Mouse (Mus musculus) MN1 (cell line): ENCODE results near the gene Ccdc34.

Experiments used
- DNase-seq: peaks from one replicate; pipeline ENCODE4 v3.0.0-alpha.2; 2016; ENCODE audit warnings: low spot score

The Ccdc34 gene

GRCm38 (mm10) chr2:110215685-110216058, 198.1 kb downstream of the Ccdc34 start:
- DNase-seq: no peak

GRCm38 (mm10) chr2:110220492-110220891, 202.9 kb downstream of the Ccdc34 start:
- no peak for DNase-seq

GRCm38 (mm10) chr2:110222793-110223192, 205.2 kb downstream of the Ccdc34 start:
- no peak for DNase-seq
